Mouse (Mus musculus) E14TG2a.4 (cell line): ENCODE results near the gene Plscr5.
A peak's percentile ranks its signal among the peaks of the same experiment; 100 is the strongest.
"Not testable (repeated sequence)": the region's sequence is repeated elsewhere in the genome, so short reads cannot be mapped to it uniquely, and the experiment has no call there.

Source experiments
- H3K27me3 ChIP-seq: 2 replicates; pipeline ENCODE4 v1.6.1; 2014; ENCODE audit warnings: low read length, control low read depth; ENCODE audit not compliant: insufficient read depth
- H3K36me3 ChIP-seq: 2 replicates; pipeline ENCODE4 v1.6.1; 2014; ENCODE audit warnings: low read length, control low read depth; ENCODE audit not compliant: insufficient read depth
- H3K4me1 ChIP-seq: replicated peaks from 2 replicates; pipeline ENCODE4 v1.6.1; 2014; ENCODE audit warnings: low read depth, low read length, control low read depth
- H3K4me3 ChIP-seq: replicated peaks from 2 replicates; pipeline ENCODE4 v1.5.1; 2014; ENCODE audit warnings: mild to moderate bottlenecking, low read length
- H3K9me3 ChIP-seq: 2 replicates; pipeline ENCODE4 v1.6.1; 2014; ENCODE audit warnings: low read length, control low read depth
- CTCF ChIP-seq: conservative IDR thresholded peaks from 2 replicates; pipeline ENCODE4 v1.5.1; 2014; ENCODE audit warnings: low read length
- NANOG ChIP-seq: IDR thresholded peaks from 2 replicates; pipeline ENCODE4 v1.6.1; 2014; ENCODE audit warnings: borderline replicate concordance, low read length, mixed read lengths
- POU5F1 ChIP-seq: IDR thresholded peaks from 2 replicates; pipeline ENCODE4 v1.6.1; 2014; ENCODE audit warnings: low read length, borderline replicate concordance

Plscr5 gene

DNA sequence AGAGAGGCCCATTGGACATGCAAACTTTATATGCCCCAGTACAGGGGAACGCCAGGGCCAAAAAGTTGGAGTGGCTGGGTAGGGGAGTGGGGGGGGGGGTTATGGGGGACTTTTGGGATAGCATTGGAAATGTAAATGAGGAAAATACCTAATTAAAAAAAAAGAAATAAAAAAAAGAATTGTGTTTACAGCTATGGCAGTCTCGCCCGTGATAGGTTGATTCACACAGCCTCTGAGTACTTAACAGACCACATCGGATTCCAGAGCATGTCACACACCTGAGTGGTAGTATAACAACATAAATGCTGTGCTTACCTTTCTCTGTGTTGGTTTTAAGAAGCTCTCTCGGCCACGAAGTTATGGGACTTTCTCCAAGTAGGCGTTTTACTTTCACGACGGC is at the start of gene Plscr5:
Gene Plscr5 (plus strand): TSS at position 301 of the 400 bp plus-strand sequence.
- not testable (repeated sequence) for H3K4me1 ChIP-seq, H3K4me3 ChIP-seq, H3K36me3 ChIP-seq

DNA sequence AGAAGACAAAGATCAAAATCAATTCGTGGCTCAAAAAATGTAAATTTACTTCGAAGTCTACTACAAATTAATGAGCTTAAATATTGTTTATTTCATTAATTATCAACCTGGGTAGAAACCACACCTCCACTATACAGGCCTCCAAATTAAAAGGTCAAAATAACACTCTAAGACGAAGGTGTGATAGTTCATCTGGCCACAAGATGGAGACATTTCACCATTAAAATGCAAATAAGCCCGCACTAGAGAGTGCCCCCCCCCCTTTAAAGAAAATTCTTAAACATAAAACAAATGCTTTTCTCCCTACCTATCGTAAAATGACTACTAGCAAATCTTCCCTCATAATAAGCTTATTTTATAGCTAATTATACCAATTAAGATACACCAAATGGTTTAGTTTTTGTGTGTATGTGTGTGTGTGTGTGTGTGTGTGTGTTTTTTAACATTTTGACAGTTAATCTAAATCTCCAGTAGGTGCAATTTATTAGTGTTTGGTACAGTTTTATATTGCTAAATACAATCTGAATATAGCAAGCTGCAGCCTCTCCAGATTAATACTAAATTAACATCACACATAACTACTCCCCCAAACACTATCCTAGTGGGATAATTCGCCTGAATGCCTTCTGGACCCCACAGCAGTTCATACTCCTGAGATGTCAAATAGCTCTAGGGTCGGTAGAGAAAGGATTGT is 45.0 kb upstream of the Plscr5 start:
- TF ChIP-seq POU5F1 = no peak
- peak; percentile 31 for TF ChIP-seq CTCF

More for the DNA sequence above, at the start of gene Plscr5:
- H3K27me3 ChIP-seq, H3K9me3 ChIP-seq: not testable (repeated sequence)

DNA sequence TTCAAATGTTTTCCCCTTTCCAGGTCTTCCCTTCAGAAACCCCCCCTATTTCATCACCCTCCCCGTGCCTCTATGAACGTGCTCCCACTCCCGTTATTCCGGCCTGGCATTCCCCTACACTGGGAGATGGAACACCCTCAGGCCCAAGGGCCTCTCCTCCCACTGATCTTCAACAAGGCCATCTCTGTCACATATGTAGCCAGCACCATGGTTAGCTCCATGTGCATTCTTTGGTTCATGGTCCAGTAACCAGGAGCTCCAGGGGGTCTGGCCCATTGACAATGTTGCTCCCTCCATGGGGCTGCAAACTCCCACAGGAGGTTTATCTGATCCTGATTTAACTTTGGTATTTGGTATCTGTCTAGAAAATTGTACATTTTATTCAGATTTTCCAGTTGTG is 30.5 kb upstream of the Plscr5 start:
- H3K27me3 ChIP-seq = no peaks in the 10 kb centered on the region
- H3K4me3 ChIP-seq = no peak overlapping the region
- H3K36me3 ChIP-seq = no peaks in the 10 kb centered on the region
- TF ChIP-seq POU5F1 (no peak), CTCF (no peak), NANOG (no peak)
- no peaks in the 10 kb centered on the region for H3K4me1 ChIP-seq
- H3K9me3 ChIP-seq = peaks cover 6% of the 10 kb centered on the region; the same call in 1 of the 2 replicates

More for the DNA sequence above, 45.0 kb upstream of the Plscr5 start:
- no peak overlapping the region for H3K4me3 ChIP-seq
- H3K4me1 ChIP-seq = no peaks in the 10 kb centered on the region
- H3K27me3 ChIP-seq = no peaks in the 10 kb centered on the region
- H3K9me3 ChIP-seq = no peaks in the 10 kb centered on the region
- H3K36me3 ChIP-seq = no peaks in the 10 kb centered on the region

DNA sequence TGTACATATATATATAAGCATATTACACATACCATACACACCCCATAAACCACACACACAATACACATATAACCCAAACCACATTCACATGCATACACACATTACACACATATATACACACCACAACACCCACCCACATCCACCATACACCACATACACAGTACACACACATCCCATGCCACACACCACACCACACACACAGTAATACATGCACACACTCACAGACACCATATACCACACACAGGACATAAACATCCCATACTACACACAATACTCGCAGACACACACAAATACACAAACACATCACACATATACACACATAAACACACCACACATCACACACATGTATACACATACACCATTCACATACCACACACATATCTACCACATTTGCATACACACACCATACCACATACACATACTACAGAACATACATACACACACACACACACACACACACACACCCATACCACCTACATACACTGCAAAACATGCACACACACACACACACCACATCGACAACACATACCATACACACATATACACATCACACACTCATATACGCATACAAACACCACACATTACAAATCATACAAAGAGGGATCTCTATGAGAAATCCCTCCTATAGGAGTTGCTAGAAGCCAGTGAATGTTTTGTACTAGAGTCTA is 19.3 kb upstream of the Plscr5 start:
- no peak for TF ChIP-seq CTCF
- TF ChIP-seq POU5F1 = no peak
- no peak for TF ChIP-seq NANOG
- no peaks in the 10 kb centered on the region for H3K36me3 ChIP-seq
- no peaks in the 10 kb centered on the region for H3K27me3 ChIP-seq
- H3K4me1 ChIP-seq = no peaks in the 10 kb centered on the region; the same call in 1 of the 2 replicates
- H3K9me3 ChIP-seq = no peaks in the 10 kb centered on the region
- H3K4me3 ChIP-seq = no peak overlapping the region

DNA sequence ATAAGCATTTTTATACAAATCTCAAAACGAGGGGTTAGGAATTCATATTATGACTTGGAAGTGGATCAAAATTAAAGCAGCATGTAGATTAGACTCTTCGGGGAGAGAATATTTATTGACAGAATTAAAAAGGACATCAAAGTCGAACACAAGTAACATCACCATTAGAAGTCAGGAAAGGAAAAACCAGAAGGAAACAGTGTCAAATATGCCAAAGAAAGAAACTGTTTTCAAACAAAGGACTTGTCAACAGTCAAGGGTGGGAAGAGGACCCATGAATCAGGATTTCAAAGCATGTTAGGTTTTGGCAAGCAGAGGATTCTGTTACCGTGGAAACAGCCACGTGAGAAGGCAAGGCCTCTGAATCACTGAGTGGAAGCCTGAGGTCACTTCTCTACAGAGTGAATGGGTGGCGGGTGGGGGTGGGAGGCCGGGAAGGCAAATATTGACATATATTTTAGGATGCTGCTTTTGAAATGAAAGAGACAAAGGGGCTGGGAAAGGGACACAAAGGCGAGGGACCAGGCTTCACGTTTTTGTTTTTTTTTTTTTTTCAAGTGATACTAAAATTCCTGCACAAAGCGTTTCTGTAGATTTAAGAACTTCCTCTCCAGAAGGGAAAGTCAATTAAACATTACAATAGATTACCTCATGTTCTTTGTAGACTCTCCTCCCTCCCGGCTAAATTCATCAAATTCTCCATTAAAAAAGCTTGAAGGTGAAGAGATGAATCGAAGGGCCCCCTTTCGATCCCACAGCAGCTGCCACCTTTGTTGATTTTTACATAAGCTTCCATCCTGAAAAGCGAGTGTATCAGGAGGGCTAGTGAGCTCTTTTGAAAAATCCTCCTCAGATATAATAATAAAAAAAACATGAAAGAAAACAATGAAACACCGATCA is 18.3 kb upstream of the Plscr5 start:
- Histone ChIP-seq H3K27me3 (no peaks in the 10 kb centered on the region), H3K36me3 (no peaks in the 10 kb centered on the region), H3K4me1 (no peaks in the 10 kb centered on the region; the same call in 1 of the 2 replicates), H3K9me3 (no peaks in the 10 kb centered on the region), H3K4me3 (no peak overlapping the region)
- TF ChIP-seq CTCF (no peak), POU5F1 (no peak), NANOG (no peak)

DNA sequence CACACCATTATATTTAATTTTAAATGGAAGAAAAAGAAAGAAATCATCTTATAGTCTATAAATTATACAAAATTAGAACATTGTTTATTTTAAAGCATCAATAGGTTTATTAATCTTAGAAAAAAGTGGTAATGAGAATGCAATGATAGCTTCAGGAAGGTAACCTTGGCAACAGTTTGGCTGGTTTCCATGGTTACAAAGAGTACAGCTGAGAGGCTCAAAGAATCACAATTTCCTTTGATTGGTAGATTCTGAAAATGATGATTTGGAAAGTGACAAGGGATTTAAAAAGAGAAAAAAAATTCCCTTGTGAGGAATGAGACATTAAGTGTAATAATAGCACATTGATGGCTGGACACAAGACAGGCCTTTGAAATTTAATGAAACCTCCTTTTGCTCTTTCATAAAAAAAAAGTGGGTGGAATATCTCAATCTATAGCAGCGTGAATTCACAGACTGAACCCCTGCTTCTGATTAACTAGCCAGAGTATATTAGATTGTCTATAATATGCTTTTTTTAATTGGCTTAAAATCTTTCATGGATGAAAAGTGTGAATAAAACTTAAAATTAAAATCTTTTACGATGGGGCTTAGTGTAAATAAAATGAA is 13.8 kb upstream of the Plscr5 start:
- Histone ChIP-seq H3K4me3 (no peak overlapping the region), H3K9me3 (no peaks in the 10 kb centered on the region), H3K36me3 (no peaks in the 10 kb centered on the region), H3K4me1 (peaks cover 4% of the 10 kb centered on the region), H3K27me3 (no peaks in the 10 kb centered on the region)
- TF ChIP-seq POU5F1 (no peak), CTCF (no peak), NANOG (no peak)

DNA sequence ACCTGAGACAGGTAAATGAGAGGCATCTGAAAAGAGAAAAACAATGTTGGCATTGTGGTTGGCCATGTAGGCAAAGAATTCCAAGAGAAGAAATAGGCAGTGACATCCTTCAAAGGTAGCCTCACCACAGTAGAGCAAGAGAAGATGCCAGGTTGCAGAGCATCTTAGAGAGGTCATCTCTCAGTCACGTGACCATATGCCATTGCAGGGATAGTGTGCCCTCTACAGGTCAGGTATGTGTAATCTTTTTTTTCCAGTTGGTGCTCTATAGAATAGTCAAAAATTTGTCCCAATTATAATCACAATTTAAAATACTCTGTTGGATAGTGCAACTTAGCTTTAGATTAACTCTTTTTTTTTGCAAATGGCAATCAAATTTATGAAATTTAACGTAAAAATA is 1.4 kb upstream of the Plscr5 start:
- Histone ChIP-seq H3K27me3 (no peaks in the 10 kb centered on the region), H3K9me3 (no peaks in the 10 kb centered on the region), H3K4me3 (no peak overlapping the region), H3K4me1 (no peaks in the 10 kb centered on the region), H3K36me3 (no peaks in the 10 kb centered on the region)
- TF ChIP-seq CTCF = peak; percentile 15; the same call in 1 of the 2 replicates
- no peak for TF ChIP-seq POU5F1

DNA sequence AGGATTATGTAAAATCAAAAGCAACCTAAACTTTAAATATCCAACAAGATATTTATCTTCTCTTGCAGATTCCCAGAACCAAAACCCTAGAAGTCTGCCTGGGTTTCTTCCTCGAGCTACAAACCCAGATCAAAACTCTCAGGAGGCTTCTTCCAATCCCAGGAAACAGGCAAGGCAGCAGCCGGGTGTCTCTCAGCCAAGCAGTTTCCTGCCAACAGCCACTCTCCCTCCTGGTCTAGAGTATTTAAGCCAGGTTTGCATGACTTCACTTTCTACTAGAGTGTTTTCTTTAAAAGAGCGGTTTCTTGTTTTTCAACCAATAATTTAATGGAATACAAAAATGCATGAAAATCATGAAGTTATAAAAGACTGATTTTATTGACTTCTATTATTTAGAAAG is 5.7 kb downstream of the Plscr5 start:
- TF ChIP-seq NANOG (no peak), POU5F1 (no peak), CTCF (no peak)
- H3K9me3 ChIP-seq = no peaks in the 10 kb centered on the region
- H3K4me3 ChIP-seq = no peak overlapping the region

More for the DNA sequence above, 5.7 kb downstream of the Plscr5 start:
- Histone ChIP-seq H3K27me3 (no peaks in the 10 kb centered on the region), H3K4me1 (no peaks in the 10 kb centered on the region), H3K36me3 (no peaks in the 10 kb centered on the region)
